Mouse (Mus musculus): Measurements from ENCODE around the gene Slc25a40.

- TF ChIP-seq POLR2A (IDR thresholded peaks at IDR 0.05; ENCODE audit: insufficient read depth, low read depth, low read length) (no peak), CTCF (IDR thresholded peaks at IDR 0.05) (no peak)
These were observed 3.2 kb downstream of the Slc25a40 start for GRCm38 (mm10) chr5:8425899-8426298.
